Mouse (Mus musculus) hematopoietic stem cell, adult 5-6 weeks (primary cell): Measurements from ENCODE around the gene Ell2. TPM values are rescaled to one million over a fixed set of nuclear protein-coding genes. Genes with fewer than 3 reads are reported as not detected.

Source experiments
- ATAC-seq, 2 experiments: fragments of 125-278 bp in 1 of 2; replicated peaks in 1 of 2; 2 replicates each; pipeline ENCODE4 v1.8.0; 2016 to 2017; ENCODE audit warnings: inconsistent platforms in 2 of 2, mild to moderate bottlenecking in 2 of 2, moderate number of reproducible peaks in 2 of 2, low read depth in 1 of 2, moderate TSS enrichment in 1 of 2; ENCODE audit not compliant: low FRiP score in 2 of 2, poor library complexity in 2 of 2, severe bottlenecking in 2 of 2, insufficient read depth in 1 of 2, low TSS enrichment in 1 of 2
- total RNA-seq: library from RNA; stranded (forward); fragments of 172-1452, 232-1000 nt; gene quantifications from 2 replicates; pipeline ENCODE4 v1.2.3, GENCODE M21; 2017

Gene Ell2
- total RNA-seq, 1 experiment from 2014 or later = 30.9 TPM

GRCm38 (mm10) chr13:75726569-75727373 is 20.2 kb downstream of the Ell2 start:
- no peak for ATAC-seq

- no peak for ATAC-seq
These were observed 21.4 kb downstream of the Ell2 start for GRCm38 (mm10) chr13:75727932-75728331.

- ATAC-seq = no peak
These were observed 23.3 kb downstream of the Ell2 start for GRCm38 (mm10) chr13:75729834-75730233.

- ATAC-seq = no peak
These were observed 24.2 kb downstream of the Ell2 start for GRCm38 (mm10) chr13:75730717-75731116.

GRCm38 (mm10) chr13:75733594-75734161 is 27.1 kb downstream of the Ell2 start:
- ATAC-seq = peak; percentile 64 to 65; a peak in 2 of 4 replicates

- no peak for ATAC-seq
These were observed 27.7 kb downstream of the Ell2 start for GRCm38 (mm10) chr13:75734231-75734630.

GRCm38 (mm10) chr13:75735606-75736005 is 29.0 kb downstream of the Ell2 start:
- ATAC-seq = no peak

- ATAC-seq = no peak
These were observed 31.4 kb downstream of the Ell2 start for GRCm38 (mm10) chr13:75737991-75738390.

- ATAC-seq = no peak
These were observed 32.0 kb downstream of the Ell2 start for GRCm38 (mm10) chr13:75738536-75738935.

GRCm38 (mm10) chr13:75738957-75739356 is 32.4 kb downstream of the Ell2 start:
- peak; percentile 69 to 84 for ATAC-seq

- ATAC-seq = no peak
These were observed 33.5 kb downstream of the Ell2 start for GRCm38 (mm10) chr13:75740018-75740417.

- ATAC-seq = no peak
These were observed 34.6 kb downstream of the Ell2 start for GRCm38 (mm10) chr13:75741119-75741518.

GRCm38 (mm10) chr13:75741736-75742729 is 35.5 kb downstream of the Ell2 start:
- ATAC-seq = no peak

GRCm38 (mm10) chr13:75742970-75743369 is 36.4 kb downstream of the Ell2 start:
- ATAC-seq = no peak

GRCm38 (mm10) chr13:75744065-75744464 is 37.5 kb downstream of the Ell2 start:
- ATAC-seq = no peak

- ATAC-seq = no peak
These were observed 38.8 kb downstream of the Ell2 start for GRCm38 (mm10) chr13:75745328-75745727.

GRCm38 (mm10) chr13:75747265-75747664 is 40.7 kb downstream of the Ell2 start:
- no peak; a peak in 1 of 4 replicates for ATAC-seq

- no peak for ATAC-seq
These were observed 42.1 kb downstream of the Ell2 start for GRCm38 (mm10) chr13:75748685-75749084.
